Mouse (Mus musculus): ENCODE measurements at regions not wholly inside any gene's neighbourhood (a gene's known extent, or its start where the extent isn't known, plus 50 kb on each side); places are given as distances from the start of the nearest gene placed in this dataset.

DNA sequence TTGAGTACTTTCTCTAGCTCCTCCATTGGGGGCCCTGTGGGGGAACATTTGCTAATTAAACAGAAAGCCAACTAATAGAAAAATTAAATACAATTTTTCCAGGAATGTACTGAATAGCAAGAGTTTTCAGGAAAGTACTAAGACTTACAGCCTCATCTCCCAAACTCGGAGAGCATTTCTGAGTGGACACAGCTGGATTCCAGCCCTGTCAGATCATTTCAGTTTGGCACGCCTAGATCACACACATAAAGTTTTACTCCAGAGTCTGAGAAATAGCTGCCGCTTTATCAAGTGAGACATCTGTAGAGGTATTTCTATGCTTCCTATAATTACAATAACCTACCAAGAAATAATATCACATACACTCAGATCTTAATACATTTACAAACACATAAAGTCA, 470.7 kb downstream of the Rps29 start:
- no peak for TF ChIP-seq CTCF (conservative IDR thresholded peaks at IDR 0.05 in 1 of 2, IDR thresholded peaks at IDR 0.05 in 1 of 2; ENCODE audit: low read depth in 2 of 2, low read length in 2 of 2)
- no peak for TF ChIP-seq EP300 (IDR thresholded peaks at IDR 0.05; ENCODE audit: low read length)
- TF ChIP-seq MAFK (IDR thresholded peaks at IDR 0.05; ENCODE audit: insufficient replicate concordance, low read length): no peak
- no peak for TF ChIP-seq POLR2A (IDR thresholded peaks at IDR 0.05; ENCODE audit: low read depth, low read length)
- TF ChIP-seq USF1 (IDR thresholded peaks at IDR 0.05; ENCODE audit: low read depth, low read length): no peak
- TF ChIP-seq GABPA (IDR thresholded peaks at IDR 0.05; ENCODE audit: insufficient replicate concordance, low read depth, low read length): no peak
- no peak for TF ChIP-seq ZC3H11A (IDR thresholded peaks at IDR 0.05; ENCODE audit: low read depth, low read length)
- TF ChIP-seq SIN3A (IDR thresholded peaks at IDR 0.05; ENCODE audit: low read length): no peak
- TF ChIP-seq MAZ (IDR thresholded peaks at IDR 0.05; ENCODE audit: low read depth, low read length): no peak
- TF ChIP-seq TBP (conservative IDR thresholded peaks at IDR 0.05; ENCODE audit: low read depth, low read length): no peak
